Mouse (Mus musculus) liver, embryonic 11.5 days (tissue): ENCODE data around the gene Zfp704. TPM values are rescaled to one million over a fixed set of nuclear protein-coding genes. Genes with fewer than 3 reads are reported as not detected.

Source experiments
- ATAC-seq: fragments of 200-750 bp; cut with Nextera tagmentation; replicated peaks from 2 replicates; pipeline ENCODE4 v1.8.0; 2017; ENCODE audit warnings: moderate number of reproducible peaks, mild to moderate bottlenecking, moderate TSS enrichment, moderate library complexity; ENCODE audit not compliant: low FRiP score
- DNase-seq: peaks from one replicate; pipeline ENCODE4 v3.0.0-alpha.2; 2017; ENCODE audit warnings: low spot score
- H3K27ac ChIP-seq: fragments of 300-500 bp; sonication (generic); 2 replicates; pipeline ENCODE4 v1.5.1; 2014; ENCODE audit warnings: mild to moderate bottlenecking, low read depth, low read length, control low read depth
- H3K27me3 ChIP-seq: fragments of 300-500 bp; sonication (generic); replicated peaks from 2 replicates; pipeline ENCODE4 v1.6.1; 2014; ENCODE audit warnings: low read length, mixed read lengths; ENCODE audit not compliant: control insufficient read depth, insufficient read depth
- H3K36me3 ChIP-seq: fragments of 300-500 bp; sonication (generic); 2 replicates; pipeline ENCODE4 v1.6.1; 2014; ENCODE audit warnings: mild to moderate bottlenecking, low read length, moderate library complexity, mixed read lengths; ENCODE audit not compliant: control insufficient read depth, insufficient read depth
- H3K4me1 ChIP-seq: fragments of 300-500 bp; sonication (generic); replicated peaks from 2 replicates; pipeline ENCODE4 v1.6.1; 2014; ENCODE audit warnings: low read length, mixed read lengths; ENCODE audit not compliant: control insufficient read depth, insufficient read depth
- H3K4me2 ChIP-seq: fragments of 300-500 bp; sonication (generic); 2 replicates; pipeline ENCODE4 v1.6.1; 2014; ENCODE audit warnings: mild to moderate bottlenecking, control low read depth, moderate library complexity
- H3K4me3 ChIP-seq: fragments of 300-500 bp; sonication (generic); 2 replicates; pipeline ENCODE4 v1.5.1; 2014; ENCODE audit warnings: low read depth, low read length, control low read depth
- H3K9ac ChIP-seq: fragments of 300-500 bp; sonication (generic); 2 replicates; pipeline ENCODE4 v1.6.1; 2014; ENCODE audit warnings: low read depth, low read length, control low read depth
- H3K9me3 ChIP-seq: fragments of 300-500 bp; sonication (generic); 2 replicates; pipeline ENCODE4 v1.6.1; 2016; ENCODE audit warnings: low read length, inconsistent platforms, mixed read lengths; ENCODE audit not compliant: control insufficient read depth
- WGBS: fragments of 180-500 bp; shearing (Covaris S2); extraction: QIAGEN DNeasy Blood & Tissue Kit; methylation state at CpG from one replicate; pipeline ENCODE4 v1.1.7; 2014; 5-methylcytosine and 5-hydroxymethylcytosine counted together
- polyA plus RNA-seq: library from polyadenylated mRNA; unstranded; fragments of >200 nt; fragmentation: Nextera tagmentation; extraction: Ambion mirVana; gene quantifications from 2 replicates; pipeline ENCODE4 v1.2.1, GENCODE M21; 2014

Zfp704 gene
- polyA plus RNA-seq, 1 experiment from 2014 or later = 4.7 TPM

DNA sequence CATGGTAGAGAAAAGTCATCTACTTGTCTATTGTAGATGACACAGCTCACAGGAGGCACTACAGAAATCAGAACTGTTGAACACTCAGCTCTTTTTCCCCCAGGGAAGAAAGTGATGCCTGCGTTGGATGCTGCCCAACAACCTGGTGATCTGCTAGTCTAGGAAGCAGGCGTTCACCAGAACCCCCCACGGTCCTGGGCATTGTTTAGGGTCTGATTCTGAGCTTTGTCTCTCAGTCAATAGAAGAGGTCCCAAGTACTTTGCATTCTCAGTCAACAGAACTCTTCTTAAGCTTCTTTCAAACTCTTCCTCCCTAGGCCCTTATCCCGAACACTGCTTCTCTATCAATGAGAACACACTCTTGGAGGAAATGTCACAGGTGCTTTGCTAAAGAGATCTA is 122.2 kb downstream of the Zfp704 start:
- ATAC-seq = no peak
- Histone ChIP-seq H3K27ac (no peak overlapping the region), H3K27me3 (no peaks in the 10 kb centered on the region), H3K4me1 (no peaks in the 10 kb centered on the region), H3K4me2 (no peak overlapping the region), H3K9ac (no peak overlapping the region), H3K36me3 (no peaks in the 10 kb centered on the region), H3K9me3 (no peaks in the 10 kb centered on the region), H3K4me3 (no peak overlapping the region)
- no peak for DNase-seq
- WGBS = 85% methylated on average over 4 of the region's 4 CpGs

DNA sequence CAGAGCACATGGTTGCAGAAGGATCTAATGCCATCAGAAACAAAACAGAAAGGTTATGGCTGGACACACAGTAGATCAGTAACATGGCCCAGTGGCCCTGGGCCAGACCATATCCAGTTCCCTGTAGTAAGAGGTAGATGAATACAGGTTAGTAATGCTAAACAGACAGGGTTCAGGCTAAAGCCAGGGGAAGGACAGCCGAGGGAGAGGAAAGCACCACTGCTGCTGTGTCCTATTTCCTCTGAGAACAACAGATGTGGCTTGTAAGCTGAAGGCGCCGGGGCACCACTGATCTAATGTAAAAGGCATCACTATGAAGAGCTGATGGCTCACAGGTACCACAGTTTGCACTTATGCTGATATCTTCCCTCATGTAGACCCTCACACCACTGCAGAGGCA is 124.4 kb downstream of the Zfp704 start:
- H3K4me1 ChIP-seq = no peaks in the 10 kb centered on the region
- no peak overlapping the region for H3K27ac ChIP-seq
- no peaks in the 10 kb centered on the region for H3K36me3 ChIP-seq
- no peaks in the 10 kb centered on the region for H3K9me3 ChIP-seq
- no peak for DNase-seq
- H3K27me3 ChIP-seq = no peaks in the 10 kb centered on the region
- no peak overlapping the region for H3K4me3 ChIP-seq
- no peak for ATAC-seq
- 91% methylated on average over 3 of the region's 3 CpGs for WGBS
- no peak overlapping the region for H3K4me2 ChIP-seq
- H3K9ac ChIP-seq = no peak overlapping the region

DNA sequence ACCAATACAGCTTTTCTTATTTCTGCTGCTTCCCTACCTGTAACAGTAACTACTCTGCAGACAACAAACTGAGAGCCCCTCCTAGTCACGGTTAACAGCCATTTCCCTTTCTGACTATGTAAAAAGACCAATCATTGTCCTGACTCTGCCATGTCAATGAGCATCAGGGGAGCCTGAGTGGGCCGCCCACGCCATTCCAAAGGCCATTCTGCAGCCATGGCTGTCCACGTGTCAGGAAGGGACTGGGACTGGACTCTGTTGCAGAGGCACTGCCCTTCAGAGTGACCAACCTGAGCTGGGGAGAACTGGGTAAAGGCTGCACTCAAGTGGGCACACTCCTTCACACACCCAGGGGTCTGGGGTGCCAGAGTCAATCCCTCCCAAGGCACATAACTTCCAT is 127.9 kb downstream of the Zfp704 start:
- H3K27ac ChIP-seq = no peak overlapping the region
- ATAC-seq = no peak
- H3K4me2 ChIP-seq = no peak overlapping the region
- no peak overlapping the region for H3K9ac ChIP-seq
- no peaks in the 10 kb centered on the region for H3K36me3 ChIP-seq
- H3K27me3 ChIP-seq = no peaks in the 10 kb centered on the region
- no peak overlapping the region for H3K4me3 ChIP-seq
- no peaks in the 10 kb centered on the region for H3K9me3 ChIP-seq
- DNase-seq = no peak
- WGBS = 82% methylated on average over 4 of the region's 4 CpGs
- no peaks in the 10 kb centered on the region for H3K4me1 ChIP-seq

DNA sequence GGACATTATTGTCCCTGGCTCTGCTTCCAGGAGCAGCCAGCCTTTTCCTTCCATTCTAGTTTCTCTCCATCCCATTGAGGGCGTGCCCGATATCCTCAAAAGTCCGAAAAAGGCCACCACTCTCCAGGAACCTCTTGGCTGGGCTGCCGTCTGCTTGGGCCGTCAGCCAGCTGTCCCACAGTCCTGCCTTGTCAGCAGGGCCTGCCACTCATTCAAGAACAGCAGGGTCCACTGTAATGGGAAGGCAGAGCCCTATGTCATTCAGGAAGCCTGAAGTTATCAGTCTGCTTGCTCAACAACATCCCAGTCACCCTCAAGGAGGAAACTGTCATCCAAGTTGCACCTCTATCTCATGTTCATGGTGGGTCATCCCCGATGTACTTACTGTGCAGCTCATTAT is 128.5 kb downstream of the Zfp704 start:
- ATAC-seq = no peak; the same call in 1 of the 2 replicates
- Histone ChIP-seq H3K4me3 (no peak overlapping the region), H3K9ac (no peak overlapping the region), H3K9me3 (no peaks in the 10 kb centered on the region), H3K36me3 (no peaks in the 10 kb centered on the region), H3K27me3 (no peaks in the 10 kb centered on the region), H3K4me2 (no peak overlapping the region), H3K4me1 (no peaks in the 10 kb centered on the region), H3K27ac (no peak overlapping the region)
- 69% methylated on average over 6 of the region's 6 CpGs for WGBS
- DNase-seq = no peak

DNA sequence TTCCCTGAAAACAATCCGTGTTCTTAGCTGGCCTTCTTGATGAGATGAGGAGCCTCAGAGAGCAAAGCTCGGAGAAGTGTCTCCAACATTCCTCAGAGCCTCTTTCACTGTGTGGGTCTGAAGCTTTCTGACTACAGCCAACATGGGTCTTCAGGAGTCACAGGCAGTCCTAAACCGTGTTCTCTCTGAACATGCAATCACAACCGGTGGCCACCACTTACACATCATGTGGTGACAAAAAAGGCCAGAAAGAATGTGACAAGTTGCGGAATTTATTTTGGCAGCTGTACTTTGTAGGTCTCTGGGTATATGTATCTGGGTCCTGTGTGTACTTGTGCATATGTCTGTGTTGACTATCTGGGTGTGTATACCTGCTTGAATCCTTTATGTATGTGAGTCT is 128.9 kb downstream of the Zfp704 start:
- WGBS = 88% methylated on average over 5 of the region's 5 CpGs
- H3K4me1 ChIP-seq = no peaks in the 10 kb centered on the region
- H3K4me2 ChIP-seq = no peak overlapping the region
- DNase-seq (no peak), ATAC-seq (no peak)
- no peaks in the 10 kb centered on the region for H3K36me3 ChIP-seq
- no peaks in the 10 kb centered on the region for H3K27me3 ChIP-seq
- no peak overlapping the region for H3K27ac ChIP-seq
- H3K9ac ChIP-seq = no peak overlapping the region
- no peak overlapping the region for H3K4me3 ChIP-seq
- H3K9me3 ChIP-seq = no peaks in the 10 kb centered on the region

DNA sequence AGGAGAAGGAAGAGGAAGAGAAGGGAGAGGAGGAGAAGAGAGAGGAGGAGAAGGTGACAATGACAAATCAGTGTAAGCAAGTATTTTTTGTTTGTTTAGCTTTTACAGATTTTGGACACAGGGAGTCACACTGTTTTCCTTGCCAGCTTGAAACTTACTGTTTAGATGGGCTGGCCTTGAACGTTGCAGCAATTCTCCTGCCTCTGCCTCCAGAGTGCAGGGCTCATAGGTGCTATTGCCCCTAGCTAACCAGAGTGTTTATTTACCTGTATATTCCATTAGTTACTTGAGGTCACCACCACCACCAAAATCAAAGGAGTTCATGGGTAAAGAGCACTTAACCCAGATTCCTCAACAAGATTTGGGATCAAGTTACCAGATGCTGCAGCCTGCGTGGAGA is 132.5 kb downstream of the Zfp704 start:
- H3K36me3 ChIP-seq = no peaks in the 10 kb centered on the region
- no peaks in the 10 kb centered on the region for H3K27me3 ChIP-seq
- DNase-seq (no peak), ATAC-seq (no peak)
- 77% methylated on average over 2 of the region's 2 CpGs for WGBS
- no peak overlapping the region for H3K4me2 ChIP-seq
- no peak overlapping the region for H3K9ac ChIP-seq
- no peak overlapping the region for H3K4me3 ChIP-seq
- no peak overlapping the region for H3K27ac ChIP-seq
- no peaks in the 10 kb centered on the region for H3K4me1 ChIP-seq
- no peaks in the 10 kb centered on the region for H3K9me3 ChIP-seq

DNA sequence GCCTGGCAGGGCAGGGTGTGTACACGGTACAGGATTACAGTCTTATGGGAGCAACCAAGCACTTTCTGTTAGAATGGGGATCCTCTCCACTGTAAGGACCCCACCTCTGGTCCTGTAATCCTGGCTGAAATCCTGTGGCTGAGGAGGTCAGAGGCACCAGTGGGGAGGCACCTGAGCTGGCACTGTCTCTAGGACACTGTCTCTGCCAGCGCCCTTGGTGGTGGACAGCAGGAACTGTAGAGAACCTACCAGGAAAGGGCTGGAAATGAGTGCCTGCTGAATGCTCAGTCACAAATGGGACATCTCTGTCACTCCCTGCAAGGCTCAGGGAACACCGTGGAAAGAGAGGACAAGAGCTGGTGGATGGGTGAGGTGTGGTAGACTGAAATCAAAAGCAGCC is 133.5 kb downstream of the Zfp704 start:
- DNase-seq (no peak), ATAC-seq (no peak)
- H3K4me1 ChIP-seq = no peaks in the 10 kb centered on the region
- H3K9ac ChIP-seq = no peak overlapping the region
- no peaks in the 10 kb centered on the region for H3K9me3 ChIP-seq
- no peaks in the 10 kb centered on the region for H3K27me3 ChIP-seq
- H3K4me3 ChIP-seq = no peak overlapping the region
- 89% methylated on average over 3 of the region's 3 CpGs for WGBS
- no peak overlapping the region for H3K27ac ChIP-seq
- H3K36me3 ChIP-seq = no peaks in the 10 kb centered on the region
- no peak overlapping the region for H3K4me2 ChIP-seq

DNA sequence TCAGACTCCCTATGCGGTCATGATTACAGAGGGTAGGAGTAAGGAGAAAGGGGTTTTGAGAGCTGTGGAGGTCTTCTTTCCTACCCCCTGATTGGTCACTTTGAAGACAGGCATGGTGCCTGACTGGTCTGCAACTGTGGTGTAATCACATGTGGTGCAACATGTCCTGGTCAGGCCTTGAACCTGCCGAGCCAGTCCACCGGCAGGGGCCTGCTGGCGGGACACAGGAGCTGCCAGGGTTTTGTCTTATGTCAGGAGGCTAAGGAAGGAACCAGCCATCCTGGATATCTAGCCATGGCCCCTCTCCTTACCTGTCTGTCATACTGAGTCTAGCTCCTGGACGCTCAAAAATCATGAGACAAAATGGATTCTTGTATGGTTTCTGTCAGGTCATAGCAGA is 134.4 kb downstream of the Zfp704 start:
- WGBS = 87% methylated on average over 5 of the region's 5 CpGs
- ATAC-seq = no peak
- no peak overlapping the region for H3K9ac ChIP-seq

DNA sequence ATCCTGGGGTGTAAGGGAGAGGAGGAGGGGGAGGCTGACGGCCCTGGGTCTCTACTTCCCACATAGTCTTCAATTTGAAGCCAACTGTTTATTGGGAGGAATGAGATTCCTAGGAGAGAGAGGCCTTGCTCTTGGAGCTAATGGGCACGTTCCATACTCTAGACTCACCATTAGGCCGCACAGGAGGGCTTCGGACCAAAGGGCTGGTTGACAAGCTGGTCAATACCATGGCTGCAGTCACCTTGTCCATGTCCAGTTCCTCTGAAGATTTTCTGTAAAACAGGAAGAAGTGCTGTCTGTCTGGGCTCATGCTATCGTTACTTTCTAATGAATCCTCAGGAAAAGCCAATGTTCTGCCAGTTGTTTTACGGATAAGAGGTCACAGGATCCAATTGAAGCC is 135.6 kb downstream of the Zfp704 start:
- Histone ChIP-seq H3K4me3 (no peak overlapping the region), H3K4me1 (no peaks in the 10 kb centered on the region), H3K9me3 (no peaks in the 10 kb centered on the region), H3K27ac (no peak overlapping the region), H3K4me2 (no peak overlapping the region), H3K36me3 (no peaks in the 10 kb centered on the region), H3K27me3 (no peaks in the 10 kb centered on the region), H3K9ac (no peak overlapping the region)
- WGBS = 89% methylated on average over 6 of the region's 6 CpGs
- no peak for ATAC-seq
- DNase-seq = no peak

More for the DNA sequence above, 134.4 kb downstream of the Zfp704 start:
- H3K27ac ChIP-seq = no peak overlapping the region
- H3K27me3 ChIP-seq = no peaks in the 10 kb centered on the region
- H3K4me1 ChIP-seq = no peaks in the 10 kb centered on the region
- no peak overlapping the region for H3K4me3 ChIP-seq
- H3K36me3 ChIP-seq = no peaks in the 10 kb centered on the region
- DNase-seq = no peak
- H3K9me3 ChIP-seq = no peaks in the 10 kb centered on the region
- no peak overlapping the region for H3K4me2 ChIP-seq
